Mouse (Mus musculus): ENCODE results near the gene Stk24.

GRCm38 (mm10) chr14:121267801-121268200 lies 112.0 kb downstream of the Stk24 start:
- TF ChIP-seq CTCF (IDR thresholded peaks at IDR 0.05; ENCODE audit: borderline replicate concordance, insufficient read depth, low read depth, low read length) = no peak
- TF ChIP-seq POLR2A (IDR thresholded peaks at IDR 0.05; ENCODE audit: borderline replicate concordance, insufficient read depth, low read length) = no peak

All from cerebellum, adult 2 months (tissue).